Mouse (Mus musculus): Measurements from ENCODE around the gene Actg1. TPM values are rescaled to one million over a fixed set of nuclear protein-coding genes. Genes with fewer than 3 reads are reported as not detected.
"Not testable (repeated sequence)": the region's sequence is repeated elsewhere in the genome, so short reads cannot be mapped to it uniquely, and the experiment has no call there.

Actg1 gene
- total and polyA plus RNA-seq, 3 experiments, result 1,832 to 4,362 (median 2,424) TPM

DNA sequence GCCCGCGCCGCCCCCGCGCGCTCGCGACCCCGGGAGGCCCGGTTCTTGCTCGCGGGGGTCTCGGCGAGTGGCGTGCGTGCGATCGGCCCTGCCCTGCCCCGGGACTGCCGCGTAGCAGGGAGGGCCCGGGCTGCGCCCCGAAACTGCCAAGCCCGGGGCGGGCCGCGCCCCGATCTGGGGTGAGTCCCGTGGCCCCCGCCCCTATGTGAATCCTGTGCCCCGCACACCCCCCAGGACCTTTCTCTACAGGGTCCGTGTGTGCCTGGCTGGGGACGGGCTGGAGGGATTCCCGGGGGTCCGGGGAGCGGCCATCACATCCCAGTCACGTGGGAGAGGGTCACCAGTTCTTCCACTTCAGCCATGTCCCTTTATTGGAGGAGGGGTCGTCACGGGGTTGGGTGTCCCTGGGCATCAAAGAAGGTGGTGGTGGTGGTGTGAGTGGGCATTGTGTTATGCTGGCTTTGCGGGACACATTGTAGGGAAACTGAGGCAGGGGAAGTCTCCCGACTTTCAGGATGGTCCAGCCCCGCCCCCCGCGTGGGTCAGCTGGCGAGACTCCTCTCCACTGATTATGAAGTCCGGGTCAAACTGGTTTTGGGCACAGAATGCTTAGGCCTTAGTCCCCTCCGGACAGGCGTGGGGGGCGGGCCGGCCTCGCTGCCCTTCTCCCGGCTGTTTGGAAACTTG is 485 bp upstream of the Actg1 start (continued):
- no peak for TF ChIP-seq GABPA (IDR thresholded peaks at IDR 0.05; ENCODE audit: insufficient replicate concordance, low read depth, low read length)

DNA sequence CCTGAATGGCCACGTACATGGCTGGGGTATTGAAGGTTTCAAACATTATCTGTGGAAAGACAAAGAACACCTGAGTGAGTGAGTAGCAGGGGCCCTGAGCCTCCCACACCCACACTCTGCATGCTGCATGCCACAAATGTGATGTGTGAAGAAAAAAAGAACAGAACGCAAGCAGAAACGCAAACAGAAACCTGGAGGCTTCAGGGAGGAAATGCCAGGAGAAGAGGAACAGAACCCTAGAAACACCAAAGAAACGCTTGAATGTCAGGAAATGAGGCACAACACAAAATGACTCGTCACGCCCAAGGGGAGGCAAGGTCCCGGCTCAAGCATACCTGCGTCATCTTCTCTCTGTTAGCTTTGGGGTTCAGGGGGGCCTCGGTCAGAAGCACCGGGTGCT is 1.0 kb downstream of the Actg1 start:
- Histone ChIP-seq H3K4me3 (replicated peaks in 1 of 3; ENCODE audit: low read depth in 2 of 3, low read length in 2 of 3, poor library complexity in 1 of 3) (peak overlapping the region; percentile 81 to 98 (median 92)), H3K27ac (ENCODE audit: insufficient read depth, low read depth) (no peak overlapping the region), H3K9me3 (replicated peaks; ENCODE audit: low read length) (no peaks in the 10 kb centered on the region), H3K36me3 (replicated peaks in 1 of 2; ENCODE audit: control insufficient read depth in 1 of 2, insufficient read depth in 1 of 2, low read length in 1 of 2) (peaks cover 18 to 22% of the 10 kb centered on the region in 2 experiments), H3K4me1 (ENCODE audit: control insufficient read depth in 1 of 2, insufficient read depth in 2 of 2) (peaks cover 14 to 37% of the 10 kb centered on the region in 2 experiments), H3K79me2 (replicated peaks; ENCODE audit: control insufficient read depth, extremely low read depth, insufficient read depth, poor library complexity, severe bottlenecking) (peaks cover 17% of the 10 kb centered on the region), H3K27me3 (replicated peaks) (no peaks in the 10 kb centered on the region), H3K4me2 (ENCODE audit: insufficient read depth, low read depth, poor library complexity, severe bottlenecking) (peak overlapping the region; percentile 76), H3K9ac (ENCODE audit: insufficient read depth, low read depth) (peak overlapping the region; percentile 97)
- DNase-seq (ENCODE audit: extremely low read depth), result no peak
- dilution Hi-C loops (cut with MboI; ENCODE audit: extremely low pct_ligation_motif_present, extremely low pct_unique_long_range_greater_than_20kb, low sequenced_read_pairs), result no loop called here
- TF ChIP-seq CHD1 (IDR thresholded peaks at IDR 0.05; ENCODE audit: low read depth, low read length), result peak; percentile 68; the same call in 1 of the 2 replicates
- no peak for TF ChIP-seq GABPA (IDR thresholded peaks at IDR 0.05; ENCODE audit: insufficient replicate concordance, low read depth, low read length)
- in situ Hi-C loops (cut with MboI; ENCODE audit: low pct_ligation_motif_present, low pct_unique_long_range_greater_than_20kb, low sequenced_read_pairs), result no loop called here

DNA sequence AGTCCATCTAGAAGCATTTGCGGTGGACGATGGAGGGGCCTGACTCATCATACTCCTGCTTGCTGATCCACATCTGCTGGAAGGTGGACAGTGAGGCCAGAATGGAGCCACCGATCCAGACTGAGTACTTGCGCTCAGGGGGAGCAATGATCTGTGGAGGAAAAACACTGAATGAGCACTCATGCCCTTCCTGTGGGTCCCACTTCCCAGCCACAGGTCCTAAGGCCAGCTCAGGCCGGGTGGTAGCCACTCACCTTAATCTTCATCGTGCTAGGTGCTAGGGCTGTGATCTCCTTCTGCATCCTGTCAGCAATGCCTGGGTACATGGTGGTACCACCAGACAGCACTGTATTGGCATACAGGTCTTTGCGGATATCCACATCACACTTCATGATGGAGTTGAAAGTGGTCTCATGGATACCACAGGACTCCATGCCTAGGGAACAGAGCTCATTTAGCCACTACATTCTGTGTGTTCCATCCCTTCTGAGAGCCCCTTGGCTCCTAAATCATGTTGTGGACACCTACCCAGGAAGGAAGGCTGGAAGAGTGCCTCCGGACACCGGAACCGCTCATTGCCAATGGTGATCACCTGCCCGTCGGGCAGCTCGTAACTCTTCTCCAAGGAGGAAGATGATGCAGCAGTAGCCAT is 1.8 kb downstream of the Actg1 start:
- DNase-seq (ENCODE audit: extremely low read depth); dilution Hi-C loops (cut with MboI; ENCODE audit: extremely low pct_ligation_motif_present, extremely low pct_unique_long_range_greater_than_20kb, low sequenced_read_pairs); H3K9me3 ChIP-seq (replicated peaks; ENCODE audit: low read length); in situ Hi-C loops (cut with MboI; ENCODE audit: low pct_ligation_motif_present, low pct_unique_long_range_greater_than_20kb, low sequenced_read_pairs); H3K27ac ChIP-seq (ENCODE audit: insufficient read depth, low read depth); H3K9ac ChIP-seq (ENCODE audit: insufficient read depth, low read depth); H3K27me3 ChIP-seq (replicated peaks): not testable (repeated sequence)
- peak; percentile 13; the same call in 1 of the 2 replicates for TF ChIP-seq POLR2A (IDR thresholded peaks at IDR 0.05; ENCODE audit: low read depth, low read length)
- peak; percentile 51; the same call in 1 of the 2 replicates for TF ChIP-seq POLR2AphosphoS2 (IDR thresholded peaks at IDR 0.05; ENCODE audit: low read depth, low read length)
- Histone ChIP-seq H3K4me3 (replicated peaks in 1 of 3; ENCODE audit: low read depth in 2 of 3, low read length in 2 of 3, poor library complexity in 1 of 3) (peak overlapping the region; percentile 1 to 60 (median 59)), H3K79me2 (replicated peaks; ENCODE audit: control insufficient read depth, extremely low read depth, insufficient read depth, poor library complexity, severe bottlenecking) (peaks cover 17% of the 10 kb centered on the region), H3K4me2 (ENCODE audit: insufficient read depth, low read depth, poor library complexity, severe bottlenecking) (peak overlapping the region; percentile 52), H3K4me1 (ENCODE audit: control insufficient read depth in 1 of 2, insufficient read depth in 2 of 2) (peaks cover 14 to 31% of the 10 kb centered on the region in 2 experiments), H3K36me3 (replicated peaks in 1 of 2; ENCODE audit: control insufficient read depth in 1 of 2, insufficient read depth in 1 of 2, low read length in 1 of 2) (peaks cover 18 to 22% of the 10 kb centered on the region in 2 experiments)

GRCm38 (mm10) chr11:120345067-120345681 is 3.2 kb downstream of the Actg1 start:
- Histone ChIP-seq H3K79me2 (replicated peaks; ENCODE audit: control insufficient read depth, extremely low read depth, insufficient read depth, poor library complexity, severe bottlenecking) (peaks cover 17% of the 10 kb centered on the region), H3K27ac (ENCODE audit: insufficient read depth, low read depth) (no peak overlapping the region), H3K4me1 (ENCODE audit: control insufficient read depth in 1 of 2, insufficient read depth in 2 of 2) (peaks cover 13 to 20% of the 10 kb centered on the region in 2 experiments), H3K4me3 (replicated peaks in 1 of 3; ENCODE audit: low read depth in 2 of 3, low read length in 2 of 3, poor library complexity in 1 of 3) (peak overlapping the region in 1 of 3 experiments; percentile 18), H3K9me3 (replicated peaks; ENCODE audit: low read length) (no peaks in the 10 kb centered on the region), H3K4me2 (ENCODE audit: insufficient read depth, low read depth, poor library complexity, severe bottlenecking) (no peak overlapping the region), H3K36me3 (replicated peaks in 1 of 2; ENCODE audit: control insufficient read depth in 1 of 2, insufficient read depth in 1 of 2, low read length in 1 of 2) (peaks cover 18 to 22% of the 10 kb centered on the region in 2 experiments), H3K27me3 (replicated peaks) (no peaks in the 10 kb centered on the region), H3K9ac (ENCODE audit: insufficient read depth, low read depth) (no peak overlapping the region)
- in situ Hi-C loops (cut with MboI; ENCODE audit: low pct_ligation_motif_present, low pct_unique_long_range_greater_than_20kb, low sequenced_read_pairs) (no loop called here), dilution Hi-C loops (cut with MboI; ENCODE audit: extremely low pct_ligation_motif_present, extremely low pct_unique_long_range_greater_than_20kb, low sequenced_read_pairs) (no loop called here)
- TF ChIP-seq POLR2AphosphoS2 (IDR thresholded peaks at IDR 0.05; ENCODE audit: low read depth, low read length) (peak; percentile 86), ZMIZ1 (IDR thresholded peaks at IDR 0.05; ENCODE audit: low read depth, low read length) (no peak), CHD2 (IDR thresholded peaks at IDR 0.05; ENCODE audit: low read length) (peak; percentile 68), ELF1 (IDR thresholded peaks at IDR 0.05; ENCODE audit: low read depth, low read length) (no peak), MEF2A (IDR thresholded peaks at IDR 0.05; ENCODE audit: borderline replicate concordance, low read depth, low read length) (no peak), POLR2A (IDR thresholded peaks at IDR 0.05; ENCODE audit: low read depth, low read length) (peak; percentile 80), USF2 (conservative IDR thresholded peaks at IDR 0.05; ENCODE audit: low read depth, low read length) (0 out of 2 replicates have a peak, but pooled peaks have one; percentile 24), MAX (IDR thresholded peaks at IDR 0.05; ENCODE audit: low read length) (no peak), NELFE (IDR thresholded peaks at IDR 0.05; ENCODE audit: low read depth, low read length) (0 out of 2 replicates have a peak, but pooled peaks have one; percentile 29)
- DNase-seq (ENCODE audit: extremely low read depth), result no peak

Data from CH12.LX (cell line).